Mouse (Mus musculus) neural tube, embryonic 14.5 days (tissue): ENCODE results near the gene Kdm2a. TPM values are rescaled to one million over a fixed set of nuclear protein-coding genes. Genes with fewer than 3 reads are reported as not detected.
A peak's percentile ranks its signal among the peaks of the same experiment; 100 is the strongest.
"Not testable (repeated sequence)": the region's sequence is repeated elsewhere in the genome, so short reads cannot be mapped to it uniquely, and the experiment has no call there.

Experiments
- ATAC-seq: fragments of 200-750 bp; cut with Nextera tagmentation; 2 replicates; pipeline ENCODE4 v1.8.0; 2017; ENCODE audit warnings: low read depth, mild to moderate bottlenecking, moderate TSS enrichment, moderate library complexity
- H3K27ac ChIP-seq: fragments of 300-500 bp; sonication (generic); 2 replicates; pipeline ENCODE4 v1.5.1; 2014; ENCODE audit warnings: low read depth, mild to moderate bottlenecking, control low read depth, low read length, moderate library complexity, mixed read lengths
- H3K27me3 ChIP-seq: fragments of 300-500 bp; sonication (generic); 2 replicates; pipeline ENCODE4 v1.6.1; 2014; ENCODE audit warnings: low read length; ENCODE audit not compliant: control insufficient read depth, insufficient read depth
- H3K36me3 ChIP-seq: fragments of 300-500 bp; sonication (generic); 2 replicates; pipeline ENCODE4 v1.6.1; 2014; ENCODE audit warnings: low read length, mixed read lengths; ENCODE audit not compliant: control insufficient read depth, insufficient read depth
- H3K4me1 ChIP-seq: fragments of 300-500 bp; sonication (generic); 2 replicates; pipeline ENCODE4 v1.6.1; 2014; ENCODE audit warnings: low read length; ENCODE audit not compliant: control insufficient read depth, insufficient read depth
- H3K4me2 ChIP-seq: fragments of 300-500 bp; sonication (generic); 2 replicates; pipeline ENCODE4 v1.6.1; 2014; ENCODE audit warnings: mild to moderate bottlenecking, low read depth, low read length, control low read depth
- H3K4me3 ChIP-seq: fragments of 300-500 bp; sonication (generic); 2 replicates; pipeline ENCODE4 v1.5.1; 2014; ENCODE audit warnings: low read depth, low read length, control low read depth, mixed read lengths
- H3K9ac ChIP-seq: fragments of 300-500 bp; sonication (generic); replicated peaks from 2 replicates; pipeline ENCODE4 v1.6.1; 2014; ENCODE audit warnings: low read depth, mild to moderate bottlenecking, control low read depth, low read length, mixed read lengths
- H3K9me3 ChIP-seq: fragments of 300-500 bp; sonication (generic); 2 replicates; pipeline ENCODE4 v1.6.1; 2016; ENCODE audit warnings: low read length; ENCODE audit not compliant: control insufficient read depth
- WGBS: fragments of 180-500 bp; shearing (Covaris S2); extraction: QIAGEN DNeasy Blood & Tissue Kit; methylation state at CpG from one replicate; pipeline ENCODE4 v1.1.7; 2014; 5-methylcytosine and 5-hydroxymethylcytosine counted together
- polyA plus RNA-seq: library from polyadenylated mRNA; unstranded; fragments of >200 nt; fragmentation: Nextera tagmentation; extraction: Ambion mirVana; gene quantifications from 2 replicates; pipeline ENCODE4 v1.2.1, GENCODE M21; 2014

Gene Kdm2a
- polyA plus RNA-seq, 1 experiment from 2014 or later = 39.1 TPM

DNA sequence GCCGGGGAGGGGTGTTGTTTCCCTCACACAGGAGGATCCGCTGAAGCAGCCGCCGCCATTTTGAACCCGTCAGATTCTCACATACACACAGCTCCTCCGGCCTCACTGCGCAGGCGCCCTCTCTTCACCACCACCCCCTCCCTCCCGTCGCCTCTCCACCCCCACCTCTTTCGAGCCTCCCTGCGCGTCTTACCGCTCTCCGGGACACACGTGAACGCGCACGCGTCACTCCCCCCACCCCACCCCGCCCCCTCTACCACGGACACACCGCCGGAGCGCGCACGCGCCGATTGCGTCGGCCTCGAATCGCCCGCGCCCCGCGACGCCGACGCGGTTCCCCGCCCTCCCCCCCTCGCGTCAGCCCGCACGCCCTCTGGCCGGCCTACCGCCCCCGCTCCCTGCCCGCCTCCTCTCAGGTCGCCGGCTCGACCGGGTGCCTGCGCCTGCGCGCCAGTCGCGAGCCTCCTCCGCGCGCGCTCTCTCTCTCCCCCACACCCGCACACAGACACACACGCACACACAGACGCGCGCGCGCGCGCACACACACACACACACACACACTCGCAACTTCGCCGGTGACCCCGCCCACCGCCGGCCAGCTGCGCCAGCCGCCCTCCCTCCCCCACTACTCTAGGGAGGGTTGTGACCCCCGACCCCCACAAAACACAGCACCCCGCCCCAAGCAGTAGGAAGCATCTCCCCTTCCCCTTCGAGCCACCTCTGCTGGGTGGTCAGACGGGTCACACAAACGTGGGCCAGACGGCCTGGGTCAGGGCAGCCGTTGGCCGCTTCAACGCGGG is 887 bp downstream of the Kdm2a start:
- peak; percentile 90 for ATAC-seq
- H3K36me3 ChIP-seq = no peaks in the 10 kb centered on the region
- peak overlapping the region; percentile 96 for H3K27ac ChIP-seq
- peak overlapping the region; percentile 100 for H3K4me3 ChIP-seq
- peaks cover 25% of the 10 kb centered on the region for H3K4me1 ChIP-seq
- H3K27me3 ChIP-seq = no peaks in the 10 kb centered on the region
- peak overlapping the region; percentile 97 for H3K9ac ChIP-seq
- H3K9me3 ChIP-seq = no peaks in the 10 kb centered on the region
- WGBS = under 1% methylated on average over 39 of the region's 90 CpGs
- peak overlapping the region; percentile 88 for H3K4me2 ChIP-seq

DNA sequence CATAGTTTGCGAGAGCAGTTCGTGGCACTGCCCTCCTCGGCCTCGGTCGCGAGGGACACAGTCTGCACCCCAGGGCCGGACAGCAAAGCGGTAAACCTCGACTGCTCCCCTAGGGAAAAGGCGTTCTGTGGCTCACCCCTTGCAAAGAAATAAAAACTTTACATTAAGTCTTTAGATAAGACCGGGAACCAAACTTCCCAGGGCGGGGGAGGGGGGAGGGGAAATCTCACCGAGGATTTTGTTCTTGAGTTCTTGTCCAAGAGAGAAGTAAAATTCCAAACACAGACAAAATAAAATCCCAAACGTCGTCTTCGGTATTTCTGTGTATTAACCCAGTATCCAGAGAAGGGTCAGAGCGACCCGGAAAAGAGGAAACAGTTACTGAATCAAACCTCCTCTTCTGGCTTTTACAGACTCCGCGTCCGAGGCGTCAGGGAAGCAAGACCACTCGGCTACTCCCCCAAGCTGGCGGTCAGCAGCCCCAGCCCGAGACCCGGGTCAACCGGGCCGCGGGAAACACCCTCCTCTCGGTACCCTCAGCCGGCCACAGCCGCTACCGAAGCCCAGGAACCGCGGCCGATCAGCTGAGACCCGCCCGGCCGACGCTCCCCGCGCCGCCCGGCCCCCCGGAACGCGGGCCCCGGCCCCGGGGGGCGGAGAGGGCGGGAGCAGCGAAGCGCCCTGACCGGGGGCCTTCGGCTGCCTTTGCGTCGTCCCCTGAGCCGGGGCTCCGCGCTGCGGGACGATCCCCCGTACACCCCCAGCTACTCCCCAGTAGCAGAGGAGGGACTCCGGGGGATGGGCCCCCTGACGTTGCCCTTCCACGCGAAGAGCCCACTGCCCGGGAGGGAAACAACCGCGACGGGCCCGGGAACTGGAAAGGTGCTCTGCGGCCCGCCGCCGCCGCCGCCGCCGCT is 1.7 kb downstream of the Kdm2a start:
- H3K36me3 ChIP-seq = no peaks in the 10 kb centered on the region
- H3K4me1 ChIP-seq = peaks cover 25% of the 10 kb centered on the region
- no peaks in the 10 kb centered on the region for H3K9me3 ChIP-seq
- H3K4me3 ChIP-seq = peak overlapping the region; percentile 100
- peak; percentile 44 for ATAC-seq
- WGBS = 0% methylated on average over 67 of the region's 80 CpGs
- peak overlapping the region; percentile 96 for H3K27ac ChIP-seq
- H3K9ac ChIP-seq = peak overlapping the region; percentile 97
- H3K27me3 ChIP-seq = no peaks in the 10 kb centered on the region
- H3K4me2 ChIP-seq = peak overlapping the region; percentile 93

DNA sequence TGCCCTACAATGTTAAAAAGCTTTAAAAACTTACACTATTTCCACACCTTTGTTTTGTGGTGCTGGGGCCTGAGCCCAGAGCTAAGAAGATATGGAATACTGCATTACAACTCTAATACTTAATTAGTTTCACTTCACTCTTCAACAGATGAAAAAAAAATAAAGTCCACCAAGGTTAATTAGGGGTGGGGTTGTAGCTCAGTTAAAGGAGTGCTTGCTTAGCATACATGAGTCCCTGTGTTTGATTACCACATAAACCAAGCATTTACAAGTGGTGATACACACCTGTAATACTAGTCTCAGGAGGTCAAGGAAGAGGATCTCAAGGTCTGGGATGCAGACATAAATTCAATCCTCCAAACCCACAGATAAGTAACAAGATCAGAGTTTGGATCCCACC is 10.8 kb downstream of the Kdm2a start:
- no peak for ATAC-seq
- H3K36me3 ChIP-seq = no peaks in the 10 kb centered on the region
- no peaks in the 10 kb centered on the region for H3K9me3 ChIP-seq

DNA sequence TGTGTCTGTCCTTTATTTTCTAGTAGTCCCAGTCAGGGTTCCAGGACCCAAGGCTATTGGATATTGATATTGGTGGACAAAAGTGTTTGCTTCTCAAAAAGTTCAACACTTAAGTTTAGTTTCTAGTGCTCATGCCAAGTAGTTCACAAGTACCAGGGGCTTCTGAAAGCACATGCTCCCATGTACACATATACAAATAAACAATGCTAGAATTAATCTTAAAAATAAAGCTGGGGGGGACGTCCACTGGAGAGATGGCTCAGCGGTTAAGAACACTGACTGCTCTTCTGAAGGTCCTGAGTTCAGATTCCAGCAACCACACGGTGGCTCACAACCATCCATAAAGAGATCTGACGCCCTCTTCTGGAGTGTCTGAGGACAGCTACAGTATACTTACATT is 13.1 kb downstream of the Kdm2a start:
- Histone ChIP-seq H3K36me3 (no peaks in the 10 kb centered on the region), H3K4me3 (no peak overlapping the region), H3K4me1 (no peaks in the 10 kb centered on the region), H3K9me3 (no peaks in the 10 kb centered on the region), H3K27ac (no peak overlapping the region), H3K27me3 (no peaks in the 10 kb centered on the region), H3K9ac (no peak overlapping the region), H3K4me2 (no peak overlapping the region)
- 82% methylated on average over 4 of the region's 4 CpGs for WGBS
- no peak for ATAC-seq

More for the DNA sequence above, 10.8 kb downstream of the Kdm2a start:
- Histone ChIP-seq H3K9ac (no peak overlapping the region), H3K27ac (no peak overlapping the region), H3K4me3 (no peak overlapping the region), H3K4me2 (no peak overlapping the region), H3K27me3 (no peaks in the 10 kb centered on the region), H3K4me1 (no peaks in the 10 kb centered on the region)

DNA sequence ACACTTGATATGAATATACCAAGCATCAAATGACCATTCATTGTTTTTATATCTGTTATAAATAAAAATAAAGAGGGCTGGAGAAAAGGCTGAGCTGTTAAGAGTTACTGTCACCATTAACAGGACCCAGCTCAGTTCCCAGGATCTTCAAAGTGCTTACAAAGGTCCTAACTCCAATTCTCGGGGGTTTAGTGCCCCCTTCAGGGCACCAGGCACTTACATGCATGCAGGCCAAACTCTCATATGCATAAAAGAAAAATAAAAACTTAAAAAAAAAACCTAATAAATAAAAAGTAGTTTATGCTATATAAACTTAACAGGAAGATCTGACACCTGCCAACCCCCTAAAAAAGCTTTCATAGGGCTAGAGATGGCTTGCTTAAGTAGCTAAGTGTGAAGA is 13.8 kb downstream of the Kdm2a start:
- Histone ChIP-seq H3K9ac (no peak overlapping the region), H3K4me2 (no peak overlapping the region), H3K4me3 (no peak overlapping the region), H3K36me3 (no peaks in the 10 kb centered on the region), H3K27me3 (no peaks in the 10 kb centered on the region), H3K4me1 (no peaks in the 10 kb centered on the region), H3K27ac (no peak overlapping the region), H3K9me3 (no peaks in the 10 kb centered on the region)
- 54% methylated on average over 1 of the region's 1 CpGs for WGBS
- no peak for ATAC-seq

DNA sequence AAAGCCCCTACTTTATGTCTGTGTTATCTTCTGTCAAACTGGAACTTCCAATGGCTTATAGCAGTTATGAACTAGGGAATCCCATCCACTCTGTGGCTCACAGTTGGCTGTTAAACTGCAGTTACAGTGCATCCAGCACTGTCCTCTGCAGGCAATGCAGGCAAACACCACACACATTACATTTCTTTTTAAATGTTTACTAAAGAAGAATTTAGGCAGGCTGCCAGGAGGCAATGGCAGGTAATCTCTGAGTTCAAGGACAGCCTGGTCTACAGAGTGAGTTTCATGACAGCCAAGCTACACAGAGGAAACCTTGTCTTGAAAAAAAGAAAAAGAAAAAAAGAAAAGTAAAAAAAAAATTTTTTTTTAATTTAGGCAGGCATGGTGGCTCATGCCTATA is 14.8 kb downstream of the Kdm2a start:
- Histone ChIP-seq H3K9ac (no peak overlapping the region), H3K4me3 (no peak overlapping the region), H3K27ac (no peak overlapping the region), H3K36me3 (no peaks in the 10 kb centered on the region; the same call in 1 of the 2 replicates), H3K4me1 (no peaks in the 10 kb centered on the region), H3K27me3 (no peaks in the 10 kb centered on the region), H3K4me2 (no peak overlapping the region), H3K9me3 (no peaks in the 10 kb centered on the region)
- no peak for ATAC-seq

DNA sequence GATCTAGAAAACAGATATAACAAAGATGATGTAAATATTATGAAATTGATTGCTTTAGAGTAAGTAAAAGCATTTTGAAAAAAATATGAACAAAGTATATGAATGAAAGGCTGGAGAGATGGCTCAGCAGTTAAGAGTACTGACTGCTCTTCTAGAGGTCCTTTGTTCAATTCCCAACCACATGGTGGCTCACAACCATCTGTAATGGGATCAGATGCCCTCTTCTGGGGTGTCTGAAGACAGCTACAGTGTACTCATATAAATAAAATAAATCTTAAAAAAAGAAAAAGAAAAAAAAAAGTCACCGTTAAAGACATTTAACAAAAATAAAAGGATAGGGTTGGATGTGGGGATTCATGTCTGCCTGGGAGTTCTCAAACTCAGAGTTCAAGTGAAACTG is 15.8 kb downstream of the Kdm2a start:
- not testable (repeated sequence) for H3K4me3 ChIP-seq, H3K9me3 ChIP-seq, H3K36me3 ChIP-seq, H3K4me2 ChIP-seq, H3K9ac ChIP-seq, H3K4me1 ChIP-seq, H3K27ac ChIP-seq, ATAC-seq, H3K27me3 ChIP-seq
- 93% methylated on average over 1 of the region's 1 CpGs for WGBS

DNA sequence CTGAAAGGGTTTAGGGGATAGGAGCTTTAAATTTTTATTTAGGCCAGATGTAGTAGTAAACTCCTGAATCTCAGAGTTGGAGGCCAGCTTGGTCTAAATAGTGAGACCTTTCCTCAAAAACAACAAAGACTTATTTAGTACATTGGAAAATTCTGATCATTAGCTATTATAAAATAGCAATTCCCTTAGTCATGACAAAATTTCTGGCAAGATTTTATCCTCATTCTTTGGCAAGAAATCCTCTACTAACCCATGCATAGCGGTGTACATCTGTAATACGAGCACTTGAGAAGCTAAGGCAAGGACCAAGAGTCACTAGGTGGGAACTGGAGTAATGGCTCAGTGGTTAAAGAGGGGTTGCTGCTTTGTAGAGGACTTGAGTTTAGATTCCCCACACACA is 27.4 kb downstream of the Kdm2a start:
- no peak overlapping the region for H3K27ac ChIP-seq
- H3K36me3 ChIP-seq = no peaks in the 10 kb centered on the region
- no peak overlapping the region for H3K4me3 ChIP-seq
- no peaks in the 10 kb centered on the region for H3K4me1 ChIP-seq
- no peak for ATAC-seq
- H3K9ac ChIP-seq = no peak overlapping the region
- H3K4me2 ChIP-seq = no peak overlapping the region
- no peaks in the 10 kb centered on the region for H3K9me3 ChIP-seq
- WGBS = 90% methylated on average over 2 of the region's 2 CpGs
- no peaks in the 10 kb centered on the region for H3K27me3 ChIP-seq

DNA sequence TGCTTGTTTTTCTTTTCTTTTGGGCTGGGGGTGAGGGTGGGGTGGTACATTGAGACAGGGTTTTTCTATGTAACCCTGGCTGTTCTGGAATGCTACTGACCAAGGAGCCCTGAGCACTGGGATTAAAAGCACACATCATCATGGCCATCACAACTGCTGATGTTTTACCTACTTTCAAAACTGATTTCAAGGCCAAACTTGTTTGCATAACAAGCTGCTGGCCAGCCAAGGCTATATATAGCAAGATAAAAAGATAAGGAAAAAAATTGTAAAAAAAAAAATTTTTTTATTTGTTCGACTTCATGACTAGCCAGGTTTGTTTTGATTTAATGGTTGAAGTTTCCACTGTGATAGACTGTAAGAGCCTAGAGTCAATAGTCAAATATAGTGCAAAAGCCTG is 27.8 kb downstream of the Kdm2a start:
- Histone ChIP-seq H3K9ac (no peak overlapping the region), H3K36me3 (no peaks in the 10 kb centered on the region), H3K4me3 (no peak overlapping the region), H3K9me3 (no peaks in the 10 kb centered on the region), H3K27me3 (no peaks in the 10 kb centered on the region), H3K27ac (no peak overlapping the region), H3K4me1 (no peaks in the 10 kb centered on the region), H3K4me2 (no peak overlapping the region)
- WGBS = 94% methylated on average over 1 of the region's 1 CpGs
- no peak for ATAC-seq
